Mouse (Mus musculus) cerebellum, postnatal 14 days (tissue): ENCODE data around the gene 2700081O15Rik.

Source experiments
- DNase-seq, 2 experiments: peaks; one replicate each; pipeline ENCODE4 v3.0.0; 2021; ENCODE audit warnings: mixed read lengths in 2 of 2

Gene 2700081O15Rik

GRCm38 (mm10) chr19:7420841-7421601 is 3.6 kb downstream of the 2700081O15Rik start:
- DNase-seq, result peak in 1 of 2 experiments; percentile 30

- DNase-seq, result peak; percentile 72 to 83
Measured at GRCm38 (mm10) chr19:7421602-7422591, 4.5 kb downstream of the 2700081O15Rik start.

GRCm38 (mm10) chr19:7422656-7423027 is 5.2 kb downstream of the 2700081O15Rik start:
- peak in 1 of 2 experiments; percentile 68 for DNase-seq

- peak; percentile 91 to 97 for DNase-seq
Measured at GRCm38 (mm10) chr19:7423028-7423655, 5.7 kb downstream of the 2700081O15Rik start.

- no peak for DNase-seq
Measured at GRCm38 (mm10) chr19:7423656-7424030, 6.2 kb downstream of the 2700081O15Rik start.

DNA sequence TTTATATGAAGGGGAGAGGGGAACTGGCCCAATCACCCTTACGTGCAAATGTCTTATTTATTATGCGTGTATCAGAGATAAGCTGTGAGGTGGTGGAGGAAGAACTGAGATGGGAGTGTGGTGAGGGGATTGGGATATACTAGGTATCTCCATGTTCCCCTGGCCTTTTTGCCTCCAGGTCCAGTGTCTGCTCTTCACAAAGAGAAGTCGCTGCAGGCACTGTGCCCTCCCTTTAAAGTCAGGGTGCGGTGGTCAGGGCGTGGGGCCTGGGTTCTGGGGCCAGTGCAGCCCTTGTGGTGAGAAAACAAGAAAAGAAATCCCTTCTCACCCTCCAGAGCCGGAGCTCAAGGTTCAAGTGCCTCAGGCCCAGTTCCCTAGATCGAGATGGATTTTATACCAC is 6.7 kb downstream of the 2700081O15Rik start:
- DNase-seq, result peak in 1 of 2 experiments; percentile 35

- peak in 1 of 2 experiments; percentile 25 for DNase-seq
Measured at GRCm38 (mm10) chr19:7424590-7425397, 7.4 kb downstream of the 2700081O15Rik start.

GRCm38 (mm10) chr19:7425398-7425775 is 8.0 kb downstream of the 2700081O15Rik start:
- DNase-seq, result no peak

DNA sequence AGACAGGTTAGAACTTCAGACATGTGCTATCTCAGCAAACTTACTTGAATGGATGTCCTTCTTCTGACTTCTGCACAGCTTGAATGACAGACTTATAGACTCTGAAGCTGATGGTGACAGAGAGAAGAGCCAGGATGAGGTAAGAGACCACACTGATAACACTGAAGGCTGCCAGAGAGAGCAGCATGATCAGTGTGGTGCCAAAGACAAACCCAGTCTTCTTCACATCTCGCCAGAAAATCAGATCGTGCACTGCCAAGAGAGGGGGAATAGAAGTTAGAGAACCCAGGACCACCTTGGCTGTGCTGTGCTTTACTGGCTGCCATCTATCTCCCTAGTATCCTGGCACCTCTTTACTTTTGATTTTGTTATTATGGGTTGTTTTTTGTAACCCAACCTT is 17.5 kb downstream of the 2700081O15Rik start:
- DNase-seq, result peak; percentile 68 to 80

- DNase-seq, result peak; percentile 76 to 81
Measured at GRCm38 (mm10) chr19:7436061-7436970, 18.9 kb downstream of the 2700081O15Rik start.

GRCm38 (mm10) chr19:7438295-7438694 is 20.9 kb downstream of the 2700081O15Rik start:
- DNase-seq, result no peak

DNA sequence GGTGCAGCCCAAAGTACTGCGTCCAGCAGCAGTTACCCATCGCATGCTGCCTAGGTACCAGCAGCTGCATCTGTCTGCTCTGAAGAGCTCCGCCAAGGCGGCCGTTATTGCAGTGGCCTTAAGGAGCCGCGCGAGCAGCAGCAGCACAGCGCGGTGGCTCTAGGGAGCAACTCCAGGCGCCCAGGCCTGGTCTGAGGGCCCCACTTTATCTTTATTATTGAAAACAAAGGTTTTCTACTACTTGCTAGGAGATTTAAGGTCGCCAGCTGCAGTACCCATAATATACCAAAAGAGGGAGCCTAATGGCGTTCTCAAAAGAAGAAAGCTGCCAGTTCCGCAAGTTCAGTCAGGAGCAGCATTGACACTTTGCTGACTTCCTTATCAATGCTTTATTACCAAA is 24.1 kb downstream of the 2700081O15Rik start:
- peak; percentile 76 to 79 for DNase-seq

- no peak for DNase-seq
Measured at GRCm38 (mm10) chr19:7445105-7445504, 27.7 kb downstream of the 2700081O15Rik start.

DNA sequence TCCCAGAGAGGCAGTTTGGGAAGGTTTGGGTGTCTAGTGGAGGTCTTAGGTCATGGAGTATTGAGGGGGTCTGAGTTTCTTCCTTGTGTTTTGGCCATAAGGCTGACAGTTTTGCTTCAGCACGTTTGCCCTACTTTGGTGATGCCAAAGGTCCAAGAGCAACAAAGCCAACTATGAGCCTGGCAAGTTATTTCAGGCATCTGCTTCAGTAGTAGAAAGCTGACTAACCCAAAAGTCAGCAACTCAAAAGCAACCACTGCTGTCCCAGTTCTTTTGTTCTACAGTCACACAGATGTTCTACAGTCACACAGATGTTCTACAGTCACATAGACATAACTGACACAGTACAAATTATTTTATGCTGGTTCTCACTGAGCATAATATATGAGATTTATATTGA is 28.2 kb downstream of the 2700081O15Rik start:
- no peak for DNase-seq

- no peak for DNase-seq
Measured at GRCm38 (mm10) chr19:7456803-7457202, 39.4 kb downstream of the 2700081O15Rik start.

GRCm38 (mm10) chr19:7458901-7459300 is 41.5 kb downstream of the 2700081O15Rik start:
- no peak for DNase-seq

DNA sequence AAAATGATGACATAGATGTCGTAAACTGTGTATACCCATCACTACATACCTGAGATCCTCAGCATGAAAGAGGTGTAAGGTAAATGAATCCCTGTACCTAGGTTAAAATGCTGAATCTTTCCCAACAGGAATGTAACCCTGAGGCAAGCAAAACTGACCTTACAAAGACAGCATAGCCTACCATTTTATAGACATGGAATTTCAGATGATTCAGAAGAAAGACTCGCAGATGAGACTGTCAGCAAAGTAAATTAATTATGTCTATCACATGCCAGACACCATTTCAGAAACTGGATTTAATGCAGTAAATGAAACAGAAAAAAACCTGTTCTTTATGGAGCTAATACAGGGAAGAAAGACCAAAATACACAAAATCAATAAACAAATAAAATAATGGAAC is 41.9 kb downstream of the 2700081O15Rik start:
- DNase-seq, result no peak

- DNase-seq, result no peak
Measured at GRCm38 (mm10) chr19:7467915-7468314, 50.5 kb downstream of the 2700081O15Rik start.

DNA sequence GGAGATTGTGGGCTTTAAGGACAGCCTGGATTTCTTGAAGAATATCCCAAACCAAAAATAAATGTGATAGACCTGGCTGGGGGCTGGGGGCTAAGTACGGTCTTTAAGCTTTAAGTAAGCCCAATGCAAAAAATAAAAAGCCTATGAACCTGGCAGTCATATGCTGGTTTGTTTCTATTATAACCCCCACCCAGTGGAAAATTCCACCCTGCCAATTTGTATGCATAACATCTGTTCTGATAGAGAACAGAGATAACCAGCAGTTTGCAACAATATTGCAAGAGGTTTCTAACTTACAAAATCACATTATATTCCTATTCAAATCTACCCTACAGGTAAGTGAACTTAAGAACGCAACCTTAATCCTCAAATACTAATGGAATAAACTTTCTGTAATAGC is 53.2 kb downstream of the 2700081O15Rik start:
- no peak for DNase-seq
